Mouse (Mus musculus): ENCODE measurements around the gene Scamp3. TPM values are rescaled to one million over a fixed set of nuclear protein-coding genes. Genes with fewer than 3 reads are reported as not detected.

Scamp3 gene
- polyA plus RNA-seq, 1 experiment: 96.1 TPM

DNA sequence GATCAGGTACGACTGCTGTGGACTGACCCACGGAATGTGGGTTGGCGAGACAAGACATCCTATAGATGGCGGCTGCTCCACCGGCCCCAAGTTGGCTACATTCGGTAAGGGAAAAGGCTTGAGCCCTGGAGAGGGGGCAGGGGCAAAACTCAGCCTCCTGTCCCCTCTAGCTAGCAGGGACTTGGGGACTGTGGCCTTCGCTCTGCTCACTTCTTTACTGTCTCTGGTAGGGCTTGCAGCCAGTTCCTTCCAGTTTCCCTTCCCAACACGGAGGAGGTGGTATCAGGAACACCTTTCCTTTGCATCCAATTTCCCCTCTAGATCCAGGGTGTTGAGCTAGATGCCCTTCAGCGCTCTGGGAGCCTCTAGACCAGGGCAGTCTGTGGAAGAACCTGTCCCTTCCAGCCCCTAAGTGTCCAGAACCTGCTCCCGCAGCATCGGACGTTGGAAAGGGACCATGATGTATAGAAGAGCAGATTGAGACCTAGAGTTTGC is 48.1 kb downstream of the Scamp3 start:
- Histone ChIP-seq H3K36me3 (ENCODE audit: control insufficient read depth, insufficient read depth, low read length) (no peaks in the 10 kb centered on the region), H3K4me1 (ENCODE audit: control insufficient read depth, insufficient read depth, insufficient read length, low read length) (peaks cover 6% of the 10 kb centered on the region), H3K27me3 (ENCODE audit: control insufficient read depth, insufficient read depth, low read length) (peaks cover 13% of the 10 kb centered on the region), H3K4me3 (ENCODE audit: low read depth, low read length) (no peak overlapping the region), H3K27ac (ENCODE audit: insufficient read depth, low read depth, low read length) (no peak overlapping the region)
- 71% methylated on average over 12 of the region's 12 CpGs for WGBS
- TF ChIP-seq POLR2A (IDR thresholded peaks at IDR 0.05; ENCODE audit: low read depth, low read length) (no peak), CTCF (IDR thresholded peaks at IDR 0.05; ENCODE audit: extremely low read depth, insufficient read length, insufficient replicate concordance, low read depth, low read length) (no peak)

GRCm38 (mm10) chr3:89225918-89226317 is 48.6 kb downstream of the Scamp3 start:
- 85% methylated on average over 4 of the region's 4 CpGs for WGBS
- Histone ChIP-seq H3K27me3 (ENCODE audit: control insufficient read depth, insufficient read depth, low read length) (peaks cover 14% of the 10 kb centered on the region), H3K4me1 (ENCODE audit: control insufficient read depth, insufficient read depth, insufficient read length, low read length) (peaks cover 6% of the 10 kb centered on the region), H3K36me3 (ENCODE audit: control insufficient read depth, insufficient read depth, low read length) (no peaks in the 10 kb centered on the region), H3K27ac (ENCODE audit: insufficient read depth, low read depth, low read length) (no peak overlapping the region), H3K4me3 (ENCODE audit: low read depth, low read length) (no peak overlapping the region)
- no peak for TF ChIP-seq POLR2A (IDR thresholded peaks at IDR 0.05; ENCODE audit: low read depth, low read length)
- TF ChIP-seq CTCF (IDR thresholded peaks at IDR 0.05; ENCODE audit: extremely low read depth, insufficient read length, insufficient replicate concordance, low read depth, low read length): no peak

DNA sequence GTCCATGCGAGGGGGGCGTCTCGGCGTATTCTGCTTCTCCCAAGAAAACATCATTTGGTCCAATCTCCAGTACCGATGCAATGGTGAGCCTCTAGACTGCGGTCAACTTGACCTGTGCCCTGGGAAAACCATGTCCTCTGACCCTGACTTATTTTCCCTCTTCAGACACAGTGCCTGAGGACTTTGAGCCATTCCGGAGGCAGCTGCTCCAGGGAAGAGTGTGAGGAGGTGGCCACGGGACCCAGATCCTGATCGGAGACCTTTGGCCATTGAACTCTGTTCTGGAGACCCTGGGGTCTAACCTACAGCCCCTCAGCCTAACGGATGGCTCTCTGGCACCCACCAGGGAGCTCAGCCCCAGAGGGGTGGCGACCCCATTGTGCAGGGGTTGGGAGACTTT is 49.1 kb downstream of the Scamp3 start:
- H3K4me1 ChIP-seq (ENCODE audit: control insufficient read depth, insufficient read depth, insufficient read length, low read length): peaks cover 6% of the 10 kb centered on the region
- no peak for TF ChIP-seq CTCF (IDR thresholded peaks at IDR 0.05; ENCODE audit: extremely low read depth, insufficient read length, insufficient replicate concordance, low read depth, low read length)
- TF ChIP-seq POLR2A (IDR thresholded peaks at IDR 0.05; ENCODE audit: low read depth, low read length): no peak
- H3K36me3 ChIP-seq (ENCODE audit: control insufficient read depth, insufficient read depth, low read length): no peaks in the 10 kb centered on the region
- 64% methylated on average over 11 of the region's 11 CpGs for whole genome bisulfite sequencing
- H3K4me3 ChIP-seq (ENCODE audit: low read depth, low read length): no peak overlapping the region
- peaks cover 18% of the 10 kb centered on the region for H3K27me3 ChIP-seq (ENCODE audit: control insufficient read depth, insufficient read depth, low read length)
- no peak overlapping the region for H3K27ac ChIP-seq (ENCODE audit: insufficient read depth, low read depth, low read length)

DNA sequence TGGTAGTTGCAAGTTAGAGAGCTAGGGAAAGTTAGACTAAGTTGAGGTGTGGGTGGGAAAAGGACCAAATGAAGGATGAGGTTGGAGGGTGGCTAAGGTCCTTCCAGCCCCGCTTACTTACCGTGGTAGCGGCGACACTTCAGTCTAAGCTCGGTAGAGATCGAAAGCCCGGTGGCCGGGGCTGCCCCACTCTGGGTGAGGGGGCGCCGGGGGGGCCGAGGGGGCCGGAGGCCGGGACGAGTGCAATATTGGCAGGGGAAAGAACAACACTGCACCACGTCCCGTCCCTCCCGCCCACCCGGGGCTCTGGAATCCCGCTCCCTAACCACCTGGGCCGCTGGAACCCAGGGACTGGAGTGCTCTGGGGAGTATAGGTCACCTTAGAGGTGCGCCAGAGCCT is 49.6 kb downstream of the Scamp3 start, which contains the start of gene Mtx1:
TSS of gene Mtx1 (minus strand) at position 189 of the 400 bp plus-strand sequence.
- TF ChIP-seq CTCF (IDR thresholded peaks at IDR 0.05; ENCODE audit: extremely low read depth, insufficient read length, insufficient replicate concordance, low read depth, low read length) (no peak), POLR2A (IDR thresholded peaks at IDR 0.05; ENCODE audit: low read depth, low read length) (no peak)
- 15% methylated on average over 21 of the region's 21 CpGs for WGBS

GRCm38 (mm10) chr3:89227307-89228179 is 50.3 kb downstream of the Scamp3 start:
- H3K4me3 ChIP-seq (ENCODE audit: low read depth, low read length): peak overlapping the region; percentile 63
- peaks cover 21% of the 10 kb centered on the region for H3K27me3 ChIP-seq (ENCODE audit: control insufficient read depth, insufficient read depth, low read length)
- H3K27ac ChIP-seq (ENCODE audit: insufficient read depth, low read depth, low read length): peak overlapping the region; percentile 31
- H3K36me3 ChIP-seq (ENCODE audit: control insufficient read depth, insufficient read depth, low read length): no peaks in the 10 kb centered on the region
- H3K4me1 ChIP-seq (ENCODE audit: control insufficient read depth, insufficient read depth, insufficient read length, low read length): peaks cover 6% of the 10 kb centered on the region
- TF ChIP-seq POLR2A (IDR thresholded peaks at IDR 0.05; ENCODE audit: low read depth, low read length) (peak; percentile 54; the same call in 1 of the 2 replicates), CTCF (IDR thresholded peaks at IDR 0.05; ENCODE audit: extremely low read depth, insufficient read length, insufficient replicate concordance, low read depth, low read length) (no peak)
- WGBS: 3% methylated on average over 41 of the region's 41 CpGs

More for the DNA sequence above, 49.6 kb downstream of the Scamp3 start, which contains the start of gene Mtx1:
- Histone ChIP-seq H3K27ac (ENCODE audit: insufficient read depth, low read depth, low read length) (peak within 1 kb of the TSS; percentile 31), H3K36me3 (ENCODE audit: control insufficient read depth, insufficient read depth, low read length) (no peaks in the 10 kb centered on the region), H3K27me3 (ENCODE audit: control insufficient read depth, insufficient read depth, low read length) (peaks cover 18% of the 10 kb centered on the region), H3K4me1 (ENCODE audit: control insufficient read depth, insufficient read depth, insufficient read length, low read length) (peaks cover 6% of the 10 kb centered on the region), H3K4me3 (ENCODE audit: low read depth, low read length) (peak within 1 kb of the TSS; percentile 63)

GRCm38 (mm10) chr3:89228180-89228549 is 50.9 kb downstream of the Scamp3 start:
- H3K36me3 ChIP-seq (ENCODE audit: control insufficient read depth, insufficient read depth, low read length): no peaks in the 10 kb centered on the region
- WGBS: 1% methylated on average over 20 of the region's 20 CpGs
- TF ChIP-seq POLR2A (IDR thresholded peaks at IDR 0.05; ENCODE audit: low read depth, low read length): no peak
- peak; percentile 97 for TF ChIP-seq CTCF (IDR thresholded peaks at IDR 0.05; ENCODE audit: extremely low read depth, insufficient read length, insufficient replicate concordance, low read depth, low read length)
- peaks cover 21% of the 10 kb centered on the region for H3K27me3 ChIP-seq (ENCODE audit: control insufficient read depth, insufficient read depth, low read length)
- peak overlapping the region; percentile 31 for H3K27ac ChIP-seq (ENCODE audit: insufficient read depth, low read depth, low read length)
- peak overlapping the region; percentile 63 for H3K4me3 ChIP-seq (ENCODE audit: low read depth, low read length)
- H3K4me1 ChIP-seq (ENCODE audit: control insufficient read depth, insufficient read depth, insufficient read length, low read length): peaks cover 10% of the 10 kb centered on the region

- Histone ChIP-seq H3K4me3 (ENCODE audit: low read depth, low read length) (peak within 1 kb of the TSS; percentile 63), H3K27ac (ENCODE audit: insufficient read depth, low read depth, low read length) (peak within 1 kb of the TSS; percentile 31), H3K36me3 (ENCODE audit: control insufficient read depth, insufficient read depth, low read length) (no peaks in the 10 kb centered on the region), H3K4me1 (ENCODE audit: control insufficient read depth, insufficient read depth, insufficient read length, low read length) (peaks cover 16% of the 10 kb centered on the region), H3K27me3 (ENCODE audit: control insufficient read depth, insufficient read depth, low read length) (peaks cover 21% of the 10 kb centered on the region)
- WGBS: 40% methylated on average over 10 of the region's 10 CpGs
- TF ChIP-seq POLR2A (IDR thresholded peaks at IDR 0.05; ENCODE audit: low read depth, low read length) (no peak), CTCF (IDR thresholded peaks at IDR 0.05; ENCODE audit: extremely low read depth, insufficient read length, insufficient replicate concordance, low read depth, low read length) (no peak)
Observed at GRCm38 (mm10) chr3:89228836-89229235, 51.6 kb downstream of the Scamp3 start, which contains the start of gene Muc1. TSS of gene Muc1 (plus strand) at chr3:89229057.
